Mouse (Mus musculus) kidney, adult 11 months (tissue): ENCODE results near the gene Ctu2.

Experiments
- DNase-seq: peaks from one replicate; pipeline ENCODE4 v3.0.0; 2022

Ctu2 gene

GRCm38 (mm10) chr8:122475580-122476320, at the start of gene Ctu2, which contains the start of gene Rnf166:
Gene Ctu2, plus strand, starts transcription at chr8:122476143.
Gene Rnf166, minus strand, starts transcription at chr8:122476064.
- peak; percentile 82 for DNase-seq

- no peak for DNase-seq
Observed at GRCm38 (mm10) chr8:122426145-122426544, 49.8 kb upstream of the Ctu2 start.

DNA sequence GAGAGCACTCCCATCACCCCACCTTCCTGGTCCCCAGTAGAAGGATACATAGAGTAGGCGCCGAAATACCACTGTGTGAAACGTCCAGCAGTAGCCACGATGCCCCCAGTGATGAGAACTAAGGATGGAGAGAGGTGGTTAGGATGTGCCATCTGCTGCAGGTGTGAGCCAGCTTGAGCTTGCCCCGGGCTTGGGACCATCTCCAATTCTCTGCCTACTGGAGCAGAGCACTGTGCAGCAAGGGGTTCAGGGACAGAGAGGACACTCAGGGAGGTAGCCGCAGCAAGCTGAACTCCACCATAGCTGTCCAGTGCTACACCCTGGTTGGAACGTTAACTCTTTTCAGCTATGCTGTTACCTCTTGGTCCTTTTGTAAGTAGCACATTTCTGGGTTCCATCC, 48.3 kb upstream of the Ctu2 start:
- no peak for DNase-seq

GRCm38 (mm10) chr8:122428163-122428562, 47.8 kb upstream of the Ctu2 start:
- no peak for DNase-seq

DNA sequence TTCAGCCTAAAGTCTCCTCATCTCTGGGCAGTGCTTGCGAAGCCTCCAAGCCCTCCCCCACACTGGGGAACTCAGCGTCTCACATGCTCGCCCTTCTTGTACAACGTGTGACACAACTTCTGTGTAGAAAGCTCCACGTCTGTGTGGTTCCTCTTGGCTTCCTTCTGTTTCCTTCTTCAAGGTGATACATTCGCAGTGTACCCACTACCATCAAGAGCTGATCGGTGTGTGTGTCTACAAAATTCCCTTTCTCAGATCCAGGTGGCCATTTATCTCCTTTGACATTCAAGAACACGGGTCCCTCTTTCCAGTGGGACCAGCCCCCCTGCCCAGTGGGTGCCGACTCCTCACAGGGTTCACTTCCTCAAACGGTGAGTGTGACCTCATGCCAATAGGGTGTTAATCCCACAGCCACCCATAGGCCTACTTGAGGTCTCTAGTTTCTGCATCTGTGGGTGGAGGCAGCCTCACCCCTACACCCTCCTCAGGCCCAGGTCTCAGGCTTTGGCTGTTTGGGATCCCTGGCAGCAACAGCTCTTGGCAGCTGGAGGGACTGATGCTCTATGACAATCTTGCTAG, 45.8 kb upstream of the Ctu2 start:
- peak; percentile 36 for DNase-seq

- DNase-seq, result peak; percentile 78
Observed at GRCm38 (mm10) chr8:122430646-122431045, 45.3 kb upstream of the Ctu2 start.

GRCm38 (mm10) chr8:122431694-122432442, 44.1 kb upstream of the Ctu2 start:
- DNase-seq, result peak; percentile 40

DNA sequence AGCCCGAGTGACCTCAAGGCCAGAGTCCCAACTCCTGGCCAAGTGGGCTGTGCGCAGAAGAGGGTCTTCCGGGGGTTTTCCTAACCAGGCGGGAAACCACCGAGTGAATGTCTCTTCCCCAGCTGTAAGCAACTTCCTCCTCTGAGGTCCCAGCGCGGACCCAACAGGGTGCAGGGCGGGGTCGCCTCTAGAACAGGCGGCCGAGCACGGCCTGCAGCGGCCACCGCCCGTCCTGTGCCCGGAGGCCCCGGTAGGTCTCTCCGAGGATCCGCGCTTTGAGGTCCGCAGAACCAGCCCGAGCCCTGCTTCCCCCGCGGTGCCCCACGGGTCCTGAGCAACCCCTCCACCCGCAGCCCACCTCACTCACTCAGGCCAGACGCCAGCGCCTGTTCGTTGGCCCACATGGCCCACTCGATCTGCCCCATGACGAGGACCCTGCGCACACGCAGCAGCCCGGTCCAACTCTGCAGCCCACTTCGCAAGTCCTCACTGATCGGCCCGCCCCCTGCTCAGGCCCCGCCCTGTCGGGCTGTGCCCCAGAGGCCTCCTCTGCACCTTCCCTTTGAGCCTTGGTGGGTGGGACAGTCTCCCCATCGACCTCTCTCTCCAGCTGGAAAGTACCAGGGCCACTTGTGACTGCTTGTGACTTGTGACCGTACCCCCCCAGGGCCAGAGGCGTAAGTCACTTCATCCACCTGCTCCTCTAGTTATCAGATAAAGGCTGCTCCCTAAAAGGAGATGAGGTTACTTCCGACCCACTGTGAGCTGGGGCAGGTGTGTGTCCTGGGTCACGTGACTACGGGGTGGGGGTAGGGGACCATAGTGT, 43.3 kb upstream of the Ctu2 start, which contains the start of gene Cyba:
Gene Cyba, minus strand, starts transcription at position 488 of the 826 bp plus-strand sequence.
- DNase-seq, result peak; percentile 84

GRCm38 (mm10) chr8:122433269-122433905, 42.6 kb upstream of the Ctu2 start:
- no peak for DNase-seq

GRCm38 (mm10) chr8:122435375-122435774, 40.6 kb upstream of the Ctu2 start:
- DNase-seq, result no peak

DNA sequence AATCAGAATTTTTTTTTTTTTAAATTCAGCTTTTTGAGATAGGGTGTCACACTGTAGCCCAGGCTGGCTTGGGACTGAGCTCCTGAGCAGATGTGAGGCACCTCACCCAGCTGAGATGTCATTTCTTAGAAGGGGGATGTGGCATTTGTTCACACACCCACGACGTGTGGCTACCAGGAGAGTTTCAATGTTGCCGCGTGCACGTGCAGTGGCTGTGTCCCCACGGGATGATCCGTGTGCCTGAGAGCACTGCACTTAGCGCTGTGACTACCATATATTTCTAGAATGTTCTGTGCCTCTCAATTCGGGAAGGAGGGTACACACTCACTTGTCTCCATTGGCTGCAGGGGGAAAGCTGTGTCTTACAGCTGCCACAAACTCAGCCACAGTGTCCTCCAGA, 39.8 kb upstream of the Ctu2 start:
- DNase-seq, result no peak

DNA sequence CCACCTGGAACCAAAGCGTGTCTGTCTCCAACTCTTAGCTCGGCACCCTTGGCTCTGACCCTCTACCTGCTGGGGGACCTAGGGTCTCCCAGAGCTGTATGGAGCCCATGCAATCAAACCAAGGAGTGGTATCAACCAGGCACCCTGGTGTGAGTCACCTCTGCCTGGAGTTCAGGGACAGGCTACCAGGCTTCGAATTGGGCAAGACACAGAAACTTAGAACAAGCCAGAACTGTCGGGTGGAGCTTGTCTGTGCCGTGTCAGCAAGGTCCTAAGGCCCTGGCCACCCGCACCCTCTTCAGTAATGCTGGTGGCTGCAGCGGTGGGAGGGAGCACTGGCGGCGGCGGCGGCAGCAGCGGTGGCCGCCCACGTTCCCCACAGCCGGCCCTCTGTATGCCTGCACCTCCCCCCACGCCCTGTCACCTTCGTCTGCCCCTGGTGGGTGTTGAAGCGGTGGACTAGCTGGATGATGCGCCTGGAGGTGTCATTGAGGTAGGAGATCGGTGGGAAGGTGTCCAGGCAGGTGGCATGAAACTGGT, 39.3 kb upstream of the Ctu2 start:
- no peak for DNase-seq

- no peak for DNase-seq
Observed at GRCm38 (mm10) chr8:122437708-122438331, 38.1 kb upstream of the Ctu2 start.

- no peak for DNase-seq
Observed at GRCm38 (mm10) chr8:122439336-122439735, 36.6 kb upstream of the Ctu2 start.

DNA sequence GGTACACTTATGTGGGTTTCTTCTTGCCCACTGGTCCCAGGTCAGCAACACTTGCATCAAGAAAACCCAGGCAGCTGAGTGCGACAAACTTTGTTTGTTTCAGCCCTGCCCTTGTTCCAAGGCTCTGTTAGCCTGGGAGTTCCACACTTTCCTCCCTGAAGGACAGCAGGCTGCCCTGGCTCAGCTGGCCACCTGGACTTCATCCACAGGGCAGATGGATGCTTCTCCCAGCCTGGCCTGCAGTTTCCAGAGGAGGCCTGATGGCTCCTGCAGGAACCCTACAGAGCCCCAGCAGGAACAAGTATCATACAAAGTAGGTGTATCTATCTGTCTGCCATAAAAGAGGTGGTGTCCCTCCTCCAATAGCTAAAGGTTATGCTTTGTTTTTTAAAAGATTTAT, 34.6 kb upstream of the Ctu2 start:
- no peak for DNase-seq

DNA sequence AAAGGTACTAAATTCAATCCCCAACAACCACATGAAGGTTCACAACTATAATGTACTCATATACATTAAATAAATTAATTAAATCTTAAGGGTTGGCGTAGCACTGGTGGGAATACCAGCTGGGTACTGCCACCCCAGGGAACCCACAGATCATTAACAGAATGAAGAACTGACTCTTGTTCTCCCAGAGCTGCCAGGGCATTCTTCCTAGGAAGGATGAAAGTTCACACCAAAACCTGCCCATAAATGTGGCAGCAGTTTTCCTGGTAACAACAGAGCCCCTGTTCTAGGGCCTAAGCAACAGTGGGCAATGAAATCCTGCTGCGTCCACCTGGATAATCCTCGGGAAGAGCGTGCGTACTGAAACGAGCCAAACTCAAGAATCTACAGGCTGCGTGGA, 33.6 kb upstream of the Ctu2 start:
- DNase-seq, result peak; percentile 40

- DNase-seq, result no peak
Observed at GRCm38 (mm10) chr8:122442781-122443180, 33.2 kb upstream of the Ctu2 start.

DNA sequence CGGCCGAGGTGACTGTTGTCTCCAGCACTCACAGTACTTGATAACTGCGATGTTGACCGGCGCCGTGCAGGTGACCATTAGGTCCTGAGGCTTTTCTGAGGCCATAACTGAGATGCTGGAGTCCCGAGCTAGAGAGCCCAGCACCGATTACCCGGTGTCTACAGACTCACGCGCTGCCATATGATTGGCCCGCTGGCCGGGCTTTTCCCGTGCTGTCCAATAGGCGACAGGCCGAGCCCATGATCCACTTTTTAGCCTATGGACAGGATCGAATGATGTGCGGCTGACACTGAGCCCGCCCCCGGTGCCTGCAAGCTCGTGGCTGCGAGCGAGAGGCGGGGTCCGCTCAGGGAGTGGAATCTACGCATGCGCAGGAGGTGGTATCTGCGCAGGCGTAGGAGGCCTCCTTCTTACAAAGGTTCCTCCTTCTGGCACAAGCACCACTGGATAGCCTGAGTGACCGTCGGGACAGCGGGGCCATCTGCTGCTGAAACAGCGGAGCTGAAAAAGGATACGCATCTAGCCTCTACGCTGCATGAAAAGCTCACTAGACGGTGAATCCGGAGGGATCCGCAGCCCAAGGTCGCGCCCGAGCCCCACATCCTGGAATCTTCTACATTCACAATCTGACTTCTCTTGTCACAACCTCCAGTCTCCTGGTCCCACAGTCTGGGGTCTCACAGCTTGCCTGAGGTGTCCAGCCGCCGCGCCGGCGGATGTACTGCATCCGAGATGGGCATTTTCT, 32.5 kb upstream of the Ctu2 start, which contains the start of gene Mvd:
Gene Mvd, minus strand, starts transcription at position 161 of the 745 bp plus-strand sequence.
- DNase-seq, result peak; percentile 100

DNA sequence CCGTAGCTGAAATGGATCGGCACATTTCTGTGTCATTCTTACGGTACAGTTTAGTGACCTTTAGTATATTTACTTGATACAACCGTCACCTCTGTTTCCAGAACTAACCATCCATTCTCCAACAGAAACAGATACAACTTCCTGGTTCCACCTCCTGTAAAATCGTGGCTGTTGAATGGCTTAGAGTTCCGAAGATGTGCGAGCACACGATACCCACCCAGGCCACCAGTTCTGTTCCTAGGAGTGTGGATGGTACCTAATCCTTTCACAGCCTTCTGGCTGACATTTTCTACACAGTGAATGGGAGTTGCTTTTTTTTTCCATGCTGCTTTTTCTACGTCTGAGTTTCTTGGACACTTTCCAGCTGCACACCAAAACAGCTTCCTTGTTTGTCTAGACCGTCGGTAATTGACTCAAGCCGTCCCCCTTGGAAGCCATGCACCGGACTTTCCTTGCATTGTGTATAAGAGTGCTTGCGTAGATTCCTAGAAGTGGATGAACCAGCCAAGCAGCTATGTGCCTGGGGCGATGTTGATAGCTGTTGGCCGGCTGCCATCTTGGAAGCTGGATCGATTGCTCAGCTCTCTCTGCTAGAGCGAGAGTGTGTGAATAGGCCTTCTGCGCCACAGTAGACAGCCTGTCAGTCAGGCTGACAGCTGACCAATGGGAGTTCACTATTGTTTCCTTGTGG, 31.7 kb upstream of the Ctu2 start:
- DNase-seq, result peak; percentile 92

DNA sequence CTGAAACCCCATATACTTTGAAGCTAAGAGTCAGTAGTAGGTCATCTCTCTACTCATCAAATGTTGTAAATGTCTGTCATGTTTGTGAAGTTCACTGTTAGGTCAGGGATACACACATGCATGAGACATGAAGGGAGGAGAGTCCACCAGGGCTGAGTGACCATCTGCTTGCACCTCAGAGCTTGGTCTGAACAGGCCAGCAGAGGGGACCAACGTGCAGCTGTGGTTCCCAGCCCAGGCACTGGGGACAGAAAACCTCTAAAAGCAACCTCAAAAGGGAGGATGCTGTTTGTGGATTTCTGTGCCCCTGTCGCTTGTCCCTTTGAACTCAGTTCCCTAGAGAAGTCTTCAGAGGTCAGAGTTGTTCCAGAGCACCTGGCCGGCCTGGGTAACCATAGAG, 30.7 kb upstream of the Ctu2 start:
- DNase-seq, result no peak
